Mouse (Mus musculus): ENCODE measurements around the gene Hinfp. TPM values are rescaled to one million over a fixed set of nuclear protein-coding genes. Genes with fewer than 3 reads are reported as not detected.
A peak's percentile ranks its signal among the peaks of the same experiment; 100 is the strongest.

Hinfp gene
- polyA plus RNA-seq, 1 experiment from 2014 or later = 19.3 TPM

DNA sequence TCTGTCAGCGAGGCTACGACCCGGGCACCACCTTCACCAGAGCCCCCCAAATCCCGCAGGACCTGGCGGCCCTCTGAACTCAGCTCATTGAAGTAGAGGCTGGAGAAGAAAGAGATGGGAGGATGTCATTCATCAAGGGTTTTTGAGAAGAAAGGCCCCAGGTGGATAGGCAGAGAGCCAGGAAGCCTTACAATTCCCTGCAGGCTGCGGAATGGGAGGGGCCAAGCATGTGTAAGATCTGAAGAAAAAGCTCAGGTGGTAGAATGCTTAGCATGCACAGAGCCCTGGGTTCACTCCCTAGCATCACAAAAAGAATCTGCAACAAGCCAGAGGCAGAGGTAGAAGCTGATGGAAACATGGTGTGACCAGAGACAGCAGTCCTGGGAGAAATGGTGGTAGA is 52.0 kb downstream of the Hinfp start:
- Histone ChIP-seq H3K4me3 (ENCODE audit: low read depth, low read length) (no peak overlapping the region), H3K27me3 (replicated peaks; ENCODE audit: control insufficient read depth, insufficient read depth, low read length) (no peaks in the 10 kb centered on the region), H3K4me1 (replicated peaks; ENCODE audit: control insufficient read depth, insufficient read depth, low read length) (peaks cover 16% of the 10 kb centered on the region), H3K36me3 (ENCODE audit: control insufficient read depth, insufficient read depth, low read length) (no peaks in the 10 kb centered on the region), H3K4me2 (no peak overlapping the region), H3K27ac (ENCODE audit: low read depth, low read length) (no peak overlapping the region), H3K9ac (ENCODE audit: low read depth, low read length) (no peak overlapping the region), H3K9me3 (ENCODE audit: control insufficient read depth, low read length) (no peaks in the 10 kb centered on the region)
- DNase-seq (ENCODE audit: low spot score) = no peak
- no peak for ATAC-seq (replicated peaks; ENCODE audit: low FRiP score)
- WGBS = 87% methylated on average over 6 of the region's 6 CpGs

DNA sequence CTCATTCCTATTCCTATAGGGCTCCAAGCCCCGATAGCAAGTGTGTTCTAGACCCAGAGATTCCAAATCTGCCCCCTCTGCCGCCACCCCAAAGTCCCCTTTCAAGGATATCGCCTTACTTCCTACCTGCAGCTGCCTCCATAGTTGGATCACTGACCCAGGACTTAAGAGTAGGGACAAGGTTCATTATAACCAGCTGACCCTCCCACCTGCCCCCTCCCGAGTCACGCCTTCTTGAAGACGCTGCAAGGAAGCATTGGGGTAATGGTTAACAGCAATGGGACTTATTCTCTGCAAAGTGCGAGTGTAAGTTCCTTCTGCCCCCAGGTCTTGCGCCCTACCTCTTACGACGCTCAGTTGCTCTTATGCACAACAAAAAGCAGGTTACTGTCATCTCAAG is 54.2 kb downstream of the Hinfp start, which contains the start of gene Pdzd3:
Gene Pdzd3, minus strand, starts transcription at position 158 of the 400 bp plus-strand sequence.
- no peak for ATAC-seq (replicated peaks; ENCODE audit: low FRiP score)
- peaks cover 16% of the 10 kb centered on the region for H3K4me1 ChIP-seq (replicated peaks; ENCODE audit: control insufficient read depth, insufficient read depth, low read length)
- H3K4me3 ChIP-seq (ENCODE audit: low read depth, low read length) = no peak within 1 kb of the TSS
- no peak within 1 kb of the TSS for H3K9ac ChIP-seq (ENCODE audit: low read depth, low read length)
- H3K36me3 ChIP-seq (ENCODE audit: control insufficient read depth, insufficient read depth, low read length) = no peaks in the 10 kb centered on the region
- H3K27me3 ChIP-seq (replicated peaks; ENCODE audit: control insufficient read depth, insufficient read depth, low read length) = no peaks in the 10 kb centered on the region
- 77% methylated on average over 10 of the region's 10 CpGs for WGBS
- no peak within 1 kb of the TSS for H3K4me2 ChIP-seq
- DNase-seq (ENCODE audit: low spot score) = no peak
- no peak within 1 kb of the TSS for H3K27ac ChIP-seq (ENCODE audit: low read depth, low read length)
- H3K9me3 ChIP-seq (ENCODE audit: control insufficient read depth, low read length) = no peaks in the 10 kb centered on the region

DNA sequence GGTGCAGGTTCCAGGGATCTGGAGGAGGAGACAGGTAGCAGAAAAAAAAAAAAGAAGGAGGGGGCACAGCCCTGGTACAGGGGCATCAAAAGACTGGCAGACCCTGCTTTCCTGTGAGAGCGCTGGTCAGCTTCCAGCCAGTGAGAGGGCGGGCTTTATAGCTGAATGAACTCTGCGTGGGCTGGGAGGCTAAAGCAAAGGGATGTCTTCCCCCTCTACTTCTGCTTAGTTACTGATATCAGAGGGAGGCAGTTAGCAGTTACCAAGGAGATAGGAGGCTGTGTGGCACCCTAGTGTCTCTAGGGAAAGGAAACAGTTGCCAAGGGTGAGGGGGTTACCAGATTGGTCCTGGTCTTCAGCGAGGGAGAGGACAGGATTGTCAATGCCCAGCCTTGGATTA is 55.0 kb downstream of the Hinfp start:
- Histone ChIP-seq H3K27ac (ENCODE audit: low read depth, low read length) (no peak overlapping the region), H3K27me3 (replicated peaks; ENCODE audit: control insufficient read depth, insufficient read depth, low read length) (no peaks in the 10 kb centered on the region), H3K4me1 (replicated peaks; ENCODE audit: control insufficient read depth, insufficient read depth, low read length) (peaks cover 16% of the 10 kb centered on the region), H3K4me2 (no peak overlapping the region), H3K4me3 (ENCODE audit: low read depth, low read length) (no peak overlapping the region), H3K9ac (ENCODE audit: low read depth, low read length) (no peak overlapping the region), H3K36me3 (ENCODE audit: control insufficient read depth, insufficient read depth, low read length) (no peaks in the 10 kb centered on the region), H3K9me3 (ENCODE audit: control insufficient read depth, low read length) (no peaks in the 10 kb centered on the region)
- DNase-seq (ENCODE audit: low spot score) (no peak), ATAC-seq (replicated peaks; ENCODE audit: low FRiP score) (no peak)
- WGBS = 26% methylated on average over 4 of the region's 4 CpGs

DNA sequence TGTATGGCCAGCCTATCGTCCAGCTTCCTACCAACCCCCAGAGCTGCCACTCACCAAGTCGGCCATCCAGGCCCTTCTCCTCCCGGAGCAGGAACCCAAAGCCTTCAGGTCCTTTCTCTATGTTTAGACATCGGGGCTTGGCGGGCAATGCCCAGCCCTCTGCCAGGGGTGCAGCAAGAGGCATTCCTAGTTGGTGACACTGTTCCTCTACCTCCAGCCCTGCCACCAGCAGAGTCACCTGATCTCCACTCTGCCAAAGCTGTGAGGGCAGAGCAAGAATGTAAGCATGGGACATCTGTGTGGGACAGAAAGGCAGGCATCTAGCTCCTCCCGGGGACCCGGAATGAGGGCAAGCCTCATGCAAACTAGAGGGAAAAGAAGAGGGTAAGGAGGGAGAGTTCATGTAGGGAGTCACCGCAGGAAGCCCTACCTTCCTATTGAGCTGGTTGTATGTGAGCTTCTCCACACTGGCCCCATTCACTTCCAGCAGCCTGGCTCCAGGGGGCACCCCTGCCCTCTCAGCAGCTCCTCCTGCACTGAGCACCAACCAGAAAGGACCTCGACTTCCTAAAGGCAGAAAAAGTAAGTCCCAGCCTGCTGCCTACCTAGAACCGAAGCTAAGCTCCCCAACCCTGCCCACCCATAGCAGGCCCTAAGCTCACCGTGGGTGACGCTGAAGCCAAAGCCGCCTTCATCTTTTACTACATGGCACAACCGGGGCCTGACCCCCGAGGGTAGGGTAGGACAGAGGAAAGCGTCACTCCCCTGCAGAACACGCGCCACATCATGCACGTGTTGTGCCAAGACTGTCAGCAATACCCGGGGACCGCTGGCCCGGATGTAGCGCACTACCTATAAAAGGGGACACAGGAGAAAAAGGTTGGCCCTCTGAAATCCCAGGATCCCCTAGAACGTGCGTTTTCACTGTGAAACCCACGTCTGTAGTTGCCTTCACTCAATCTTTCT is 56.0 kb downstream of the Hinfp start:
- H3K9ac ChIP-seq (ENCODE audit: low read depth, low read length) = no peak overlapping the region
- no peaks in the 10 kb centered on the region for H3K27me3 ChIP-seq (replicated peaks; ENCODE audit: control insufficient read depth, insufficient read depth, low read length)
- H3K27ac ChIP-seq (ENCODE audit: low read depth, low read length) = no peak overlapping the region
- H3K4me1 ChIP-seq (replicated peaks; ENCODE audit: control insufficient read depth, insufficient read depth, low read length) = peaks cover 13% of the 10 kb centered on the region
- H3K4me3 ChIP-seq (ENCODE audit: low read depth, low read length) = no peak overlapping the region
- ATAC-seq (replicated peaks; ENCODE audit: low FRiP score) (peak; percentile 82), DNase-seq (ENCODE audit: low spot score) (peak; percentile 62)
- peak overlapping the region; percentile 41 for H3K4me2 ChIP-seq
- no peaks in the 10 kb centered on the region for H3K36me3 ChIP-seq (ENCODE audit: control insufficient read depth, insufficient read depth, low read length)
- H3K9me3 ChIP-seq (ENCODE audit: control insufficient read depth, low read length) = no peaks in the 10 kb centered on the region
- WGBS = 40% methylated on average over 26 of the region's 26 CpGs

DNA sequence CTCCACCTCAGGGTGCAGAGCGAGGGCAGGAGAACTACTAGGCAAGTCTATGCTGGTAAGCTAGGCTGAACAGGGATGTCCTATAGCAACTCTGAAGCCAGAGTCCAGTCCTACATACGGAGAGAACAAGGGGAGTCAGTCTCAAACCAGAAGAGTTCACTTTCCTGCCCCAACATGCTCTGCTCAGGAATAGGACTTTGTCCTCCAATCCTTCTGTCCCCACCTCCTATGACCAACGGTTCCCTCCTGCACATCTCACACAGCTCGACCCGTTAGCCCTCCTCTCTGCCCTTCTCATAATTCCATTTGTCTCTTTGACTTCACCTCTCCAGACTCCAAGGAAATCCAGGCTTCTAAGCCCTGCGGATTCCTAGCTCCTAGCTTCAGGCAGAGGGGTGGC is 57.6 kb downstream of the Hinfp start:
- peaks cover 13% of the 10 kb centered on the region for H3K4me1 ChIP-seq (replicated peaks; ENCODE audit: control insufficient read depth, insufficient read depth, low read length)
- H3K36me3 ChIP-seq (ENCODE audit: control insufficient read depth, insufficient read depth, low read length) = no peaks in the 10 kb centered on the region
- no peak overlapping the region for H3K27ac ChIP-seq (ENCODE audit: low read depth, low read length)
- no peaks in the 10 kb centered on the region for H3K27me3 ChIP-seq (replicated peaks; ENCODE audit: control insufficient read depth, insufficient read depth, low read length)
- no peak overlapping the region for H3K9ac ChIP-seq (ENCODE audit: low read depth, low read length)
- H3K4me2 ChIP-seq = no peak overlapping the region
- 69% methylated on average over 6 of the region's 6 CpGs for WGBS
- no peaks in the 10 kb centered on the region for H3K9me3 ChIP-seq (ENCODE audit: control insufficient read depth, low read length)
- no peak for ATAC-seq (replicated peaks; ENCODE audit: low FRiP score)
- H3K4me3 ChIP-seq (ENCODE audit: low read depth, low read length) = no peak overlapping the region
- DNase-seq (ENCODE audit: low spot score) = no peak

DNA sequence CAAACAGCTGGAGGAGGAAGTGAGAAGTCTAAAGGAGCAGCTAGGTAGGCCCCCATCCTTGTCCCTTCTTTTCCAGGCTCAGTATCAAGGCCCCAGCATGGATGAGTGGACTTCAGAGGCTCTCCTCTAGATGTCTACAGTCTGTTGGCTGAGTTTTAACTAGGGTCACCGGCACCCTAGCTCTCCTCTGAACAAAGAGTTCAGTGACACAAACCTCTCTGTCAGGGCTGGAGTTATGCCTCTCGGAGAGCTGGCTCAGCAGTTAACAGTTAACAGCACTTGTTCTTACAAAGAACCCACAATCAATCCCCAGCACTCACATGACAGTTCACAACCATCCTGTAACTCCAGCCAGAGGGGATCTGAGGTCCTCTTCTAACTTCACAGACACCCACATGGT is 61.9 kb downstream of the Hinfp start:
- no peak overlapping the region for H3K4me2 ChIP-seq
- DNase-seq (ENCODE audit: low spot score) = no peak
- H3K4me1 ChIP-seq (replicated peaks; ENCODE audit: control insufficient read depth, insufficient read depth, low read length) = no peaks in the 10 kb centered on the region
- H3K9ac ChIP-seq (ENCODE audit: low read depth, low read length) = no peak overlapping the region
- no peak overlapping the region for H3K4me3 ChIP-seq (ENCODE audit: low read depth, low read length)
- H3K27ac ChIP-seq (ENCODE audit: low read depth, low read length) = no peak overlapping the region
- H3K27me3 ChIP-seq (replicated peaks; ENCODE audit: control insufficient read depth, insufficient read depth, low read length) = no peaks in the 10 kb centered on the region
- no peak for ATAC-seq (replicated peaks; ENCODE audit: low FRiP score)
- no peaks in the 10 kb centered on the region for H3K36me3 ChIP-seq (ENCODE audit: control insufficient read depth, insufficient read depth, low read length)
- no peaks in the 10 kb centered on the region for H3K9me3 ChIP-seq (ENCODE audit: control insufficient read depth, low read length)
- 57% methylated on average over 2 of the region's 2 CpGs for WGBS

Small RNA genes lying within 50 kb of the gene (microRNA-seq; reads per million reads assigned to microRNA genes)
- 25.3 reads per million, percentile 35 among the genes with 10 or more reads in this experiment for gene Gm44335 (ENCODE audit: borderline number of aligned reads)

Other genes starting within 250 kb of the Hinfp start
- gene Usp2, start 238.7 kb downstream of the Hinfp start, polyA plus RNA-seq (2014; fragmentation: Nextera tagmentation; extraction: Ambion mirVana) = 4.4 and 7.7 TPM in 2 replicates
- 0.14 TPM in 1 of 2 replicates, not detected in the other for gene Mfrp, start 203.9 kb downstream of the Hinfp start, polyA plus RNA-seq (2014; fragmentation: Nextera tagmentation; extraction: Ambion mirVana)
- 0.13 and 0.26 TPM in 2 replicates for gene C1qtnf5, start 198.4 kb downstream of the Hinfp start, polyA plus RNA-seq (2014; fragmentation: Nextera tagmentation; extraction: Ambion mirVana)
- gene Gm49380, start 192.2 kb downstream of the Hinfp start, polyA plus RNA-seq (2014; fragmentation: Nextera tagmentation; extraction: Ambion mirVana) = not detected in 2 replicates
- gene Rnf26, start 192.2 kb downstream of the Hinfp start, polyA plus RNA-seq (2014; fragmentation: Nextera tagmentation; extraction: Ambion mirVana) = 61.1 and 62.3 TPM in 2 replicates
- 12.0 and 13.0 TPM in 2 replicates for gene Mcam, start 171.2 kb downstream of the Hinfp start, polyA plus RNA-seq (2014; fragmentation: Nextera tagmentation; extraction: Ambion mirVana)
- 12.0 and 12.7 TPM in 2 replicates for gene Cbl, start 71.6 kb downstream of the Hinfp start, polyA plus RNA-seq (2014; fragmentation: Nextera tagmentation; extraction: Ambion mirVana)
- gene Ccdc153, start 65.0 kb downstream of the Hinfp start, polyA plus RNA-seq (2014; fragmentation: Nextera tagmentation; extraction: Ambion mirVana) = not detected in 2 replicates
- gene Pdzd3, start 54.2 kb downstream of the Hinfp start, polyA plus RNA-seq (2014; fragmentation: Nextera tagmentation; extraction: Ambion mirVana) = 0.10 TPM in 1 of 2 replicates, not detected in the other
- gene Nlrx1, start 37.1 kb downstream of the Hinfp start, polyA plus RNA-seq (2014; fragmentation: Nextera tagmentation; extraction: Ambion mirVana) = 4.3 and 4.9 TPM in 2 replicates
- 11.6 and 13.8 TPM in 2 replicates for gene Abcg4, start 17.1 kb downstream of the Hinfp start, polyA plus RNA-seq (2014; fragmentation: Nextera tagmentation; extraction: Ambion mirVana)
- 8.9 and 9.3 TPM in 2 replicates for gene C2cd2l, start 14.6 kb upstream of the Hinfp start, polyA plus RNA-seq (2014; fragmentation: Nextera tagmentation; extraction: Ambion mirVana)
- gene Dpagt1, start 20.3 kb upstream of the Hinfp start, polyA plus RNA-seq (2014; fragmentation: Nextera tagmentation; extraction: Ambion mirVana) = 39.5 and 41.9 TPM in 2 replicates
- gene H2afx, start 29.0 kb upstream of the Hinfp start, polyA plus RNA-seq (2014; fragmentation: Nextera tagmentation; extraction: Ambion mirVana) = 250 TPM in 2 replicates
- gene Hmbs, start 38.6 kb upstream of the Hinfp start, polyA plus RNA-seq (2014; fragmentation: Nextera tagmentation; extraction: Ambion mirVana) = 879 and 949 TPM in 2 replicates
- gene Vps11, start 56.0 kb upstream of the Hinfp start, polyA plus RNA-seq (2014; fragmentation: Nextera tagmentation; extraction: Ambion mirVana) = 25.2 and 26.1 TPM in 2 replicates
- gene Hyou1, start 73.8 kb upstream of the Hinfp start, polyA plus RNA-seq (2014; fragmentation: Nextera tagmentation; extraction: Ambion mirVana) = 37.1 and 37.7 TPM in 2 replicates
- 33.2 TPM in 2 replicates for gene Slc37a4, start 91.2 kb upstream of the Hinfp start, polyA plus RNA-seq (2014; fragmentation: Nextera tagmentation; extraction: Ambion mirVana)
- gene Rps25, start 101.5 kb upstream of the Hinfp start, polyA plus RNA-seq (2014; fragmentation: Nextera tagmentation; extraction: Ambion mirVana) = 2,656 and 2,838 TPM in 2 replicates
- gene Trappc4, start 101.9 kb upstream of the Hinfp start, polyA plus RNA-seq (2014; fragmentation: Nextera tagmentation; extraction: Ambion mirVana) = 99.5 and 107 TPM in 2 replicates
- 25.0 and 26.1 TPM in 2 replicates for gene Ccdc84, start 112.9 kb upstream of the Hinfp start, polyA plus RNA-seq (2014; fragmentation: Nextera tagmentation; extraction: Ambion mirVana)
- gene Foxr1, start 135.5 kb upstream of the Hinfp start, polyA plus RNA-seq (2014; fragmentation: Nextera tagmentation; extraction: Ambion mirVana) = not detected in 2 replicates
- not detected in 2 replicates for gene Upk2, start 149.3 kb upstream of the Hinfp start, polyA plus RNA-seq (2014; fragmentation: Nextera tagmentation; extraction: Ambion mirVana)
- 4.1 and 5.0 TPM in 2 replicates for gene Bcl9l, start 177.2 kb upstream of the Hinfp start, polyA plus RNA-seq (2014; fragmentation: Nextera tagmentation; extraction: Ambion mirVana)